Mouse (Mus musculus) spleen, postnatal 4 days (tissue): ENCODE data around the gene Retreg1.

Experiments
- DNase-seq, 2 experiments: peaks; one replicate each; pipeline ENCODE4 v3.0.0; 2022; ENCODE audit warnings: low spot score in 2 of 2

Retreg1 gene

GRCm38 (mm10) chr15:25830426-25830825 lies 12.6 kb upstream of the Retreg1 start:
- no peak for DNase-seq

- DNase-seq = no peak
Measured at GRCm38 (mm10) chr15:25834282-25834681, 8.7 kb upstream of the Retreg1 start.

GRCm38 (mm10) chr15:25834920-25835674 lies 7.9 kb upstream of the Retreg1 start:
- no peak for DNase-seq

- no peak for DNase-seq
Measured at GRCm38 (mm10) chr15:25842462-25843085, 406 bp upstream of the Retreg1 start.

GRCm38 (mm10) chr15:25844013-25844570 lies 1.1 kb downstream of the Retreg1 start:
- no peak for DNase-seq

GRCm38 (mm10) chr15:25844771-25845170 lies 1.8 kb downstream of the Retreg1 start:
- no peak for DNase-seq

- no peak for DNase-seq
Measured at GRCm38 (mm10) chr15:25847576-25848168, 4.7 kb downstream of the Retreg1 start.

- no peak for DNase-seq
Measured at GRCm38 (mm10) chr15:25850552-25850951, 7.6 kb downstream of the Retreg1 start.

- DNase-seq = no peak
Measured at GRCm38 (mm10) chr15:25854270-25854904, 11.4 kb downstream of the Retreg1 start.

GRCm38 (mm10) chr15:25858611-25859058 lies 15.7 kb downstream of the Retreg1 start:
- DNase-seq = peak; percentile 25 to 72

GRCm38 (mm10) chr15:25859469-25859868 lies 16.5 kb downstream of the Retreg1 start:
- DNase-seq = no peak

- DNase-seq = no peak
Measured at GRCm38 (mm10) chr15:25861900-25862299, 18.9 kb downstream of the Retreg1 start.

GRCm38 (mm10) chr15:25865605-25866004 lies 22.6 kb downstream of the Retreg1 start:
- DNase-seq = no peak

GRCm38 (mm10) chr15:25866106-25866505 lies 23.1 kb downstream of the Retreg1 start:
- no peak for DNase-seq

GRCm38 (mm10) chr15:25869129-25869528 lies 26.1 kb downstream of the Retreg1 start:
- no peak for DNase-seq

- DNase-seq = no peak
Measured at GRCm38 (mm10) chr15:25871470-25871869, 28.5 kb downstream of the Retreg1 start.

- DNase-seq = no peak
Measured at GRCm38 (mm10) chr15:25872118-25872517, 29.1 kb downstream of the Retreg1 start.

- no peak for DNase-seq
Measured at GRCm38 (mm10) chr15:25872657-25873056, 29.7 kb downstream of the Retreg1 start.

- no peak for DNase-seq
Measured at GRCm38 (mm10) chr15:25873536-25873935, 30.6 kb downstream of the Retreg1 start.

- no peak for DNase-seq
Measured at GRCm38 (mm10) chr15:25876601-25877161, 33.7 kb downstream of the Retreg1 start.

- no peak for DNase-seq
Measured at GRCm38 (mm10) chr15:25877798-25878197, 34.8 kb downstream of the Retreg1 start.

- no peak for DNase-seq
Measured at GRCm38 (mm10) chr15:25879229-25879628, 36.2 kb downstream of the Retreg1 start.
